Mouse (Mus musculus) gastrocnemius, adult 8-10 months (tissue): Measurements from ENCODE around the gene Snx5. TPM values are rescaled to one million over a fixed set of nuclear protein-coding genes. Genes with fewer than 3 reads are reported as not detected.

ENCODE experiments used
- DNase-seq, 2 experiments: peaks; one replicate each; pipeline ENCODE4 v3.0.0; 2022; ENCODE audit warnings: low spot score in 2 of 2
- total RNA-seq, 4 experiments: library from RNA; stranded (reverse); gene quantifications; 2 replicates each; pipeline ENCODE4 v1.2.4; 2022

The Snx5 gene
- total RNA-seq, 4 experiments from 2014 or later = 57.8 to 66.5 (median 58.9) TPM

DNA sequence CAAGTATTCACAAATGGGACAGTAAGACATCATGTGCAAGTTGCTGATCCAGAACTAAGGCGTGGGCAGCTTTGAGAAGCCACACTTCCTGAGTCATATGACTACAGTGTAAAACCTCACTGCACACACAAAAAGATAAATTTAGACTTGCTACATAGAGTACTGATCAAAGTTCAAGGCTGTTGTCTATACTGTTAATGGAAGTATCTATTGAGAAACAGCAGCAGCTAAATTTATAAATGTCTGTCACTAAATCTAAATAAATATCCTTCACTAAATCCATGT, 3.0 kb downstream of the Snx5 start:
- DNase-seq = no peak

DNA sequence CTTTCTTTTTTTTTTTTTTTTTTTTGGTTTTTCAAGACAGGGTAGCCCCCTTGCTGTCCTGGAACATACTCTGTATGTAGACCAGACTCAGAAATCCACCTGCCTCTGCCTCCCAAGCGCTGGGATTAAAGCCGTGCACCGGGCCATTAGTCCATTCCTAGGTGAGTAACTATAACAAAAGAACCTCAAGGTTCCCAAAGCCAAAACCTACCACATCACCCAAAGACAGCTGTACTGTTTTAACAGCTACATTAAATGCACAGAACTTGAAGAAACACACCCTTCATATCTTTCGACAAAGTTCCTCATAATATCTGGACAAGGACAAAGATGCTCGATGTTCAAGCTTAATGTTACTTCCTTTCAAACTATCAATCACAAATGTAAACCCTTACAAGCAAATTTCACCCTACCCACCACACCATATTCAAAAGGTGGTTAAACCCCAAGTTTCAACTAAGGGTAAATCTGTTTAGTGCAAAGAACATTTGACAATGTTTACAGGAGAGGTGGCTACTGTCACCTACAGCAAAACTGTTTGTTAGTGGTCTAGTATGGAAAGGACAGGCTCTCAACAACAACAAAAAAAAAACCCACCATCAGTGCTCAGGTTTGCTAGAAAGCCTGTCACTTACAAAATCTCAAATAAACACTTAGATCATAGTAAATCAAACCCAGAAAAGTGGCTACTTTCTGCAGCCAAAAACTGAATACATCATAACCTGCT, 3.5 kb downstream of the Snx5 start:
- no peak for DNase-seq

DNA sequence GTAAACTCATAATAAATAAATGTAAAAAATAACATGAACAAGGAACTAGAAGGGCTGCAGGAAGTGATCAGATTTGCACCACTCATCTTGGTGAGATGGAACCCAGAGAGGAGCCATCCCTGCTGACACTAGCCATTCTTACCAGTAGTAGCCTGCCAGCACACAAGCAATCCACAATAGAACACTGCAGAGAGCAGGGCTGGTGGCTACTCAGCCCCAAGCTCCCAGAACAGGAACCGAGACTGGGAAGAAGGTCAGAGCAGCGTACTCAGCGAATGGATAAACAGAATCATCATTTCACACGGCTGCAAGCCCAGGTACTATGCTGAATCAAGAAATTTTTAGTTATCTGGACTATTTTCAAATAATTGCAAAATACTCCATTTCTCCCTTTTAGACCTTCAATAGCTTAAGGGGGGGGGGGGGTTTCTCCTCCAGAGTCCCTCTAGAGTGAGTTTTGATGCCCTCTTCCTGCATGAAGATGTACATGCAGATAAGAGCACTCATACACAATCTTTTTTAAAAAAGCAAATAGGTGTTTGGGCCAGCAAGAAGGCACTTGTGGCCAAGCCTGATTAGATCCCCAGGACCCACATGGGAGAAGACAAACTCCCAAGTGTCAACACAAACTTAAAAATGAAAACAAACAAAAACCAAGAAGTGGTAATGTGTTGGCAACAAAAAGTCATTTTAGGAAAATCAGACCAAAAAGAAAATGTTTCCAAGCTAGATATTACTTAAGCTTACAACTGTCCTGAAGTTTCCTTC, 4.6 kb downstream of the Snx5 start:
- DNase-seq = no peak

DNA sequence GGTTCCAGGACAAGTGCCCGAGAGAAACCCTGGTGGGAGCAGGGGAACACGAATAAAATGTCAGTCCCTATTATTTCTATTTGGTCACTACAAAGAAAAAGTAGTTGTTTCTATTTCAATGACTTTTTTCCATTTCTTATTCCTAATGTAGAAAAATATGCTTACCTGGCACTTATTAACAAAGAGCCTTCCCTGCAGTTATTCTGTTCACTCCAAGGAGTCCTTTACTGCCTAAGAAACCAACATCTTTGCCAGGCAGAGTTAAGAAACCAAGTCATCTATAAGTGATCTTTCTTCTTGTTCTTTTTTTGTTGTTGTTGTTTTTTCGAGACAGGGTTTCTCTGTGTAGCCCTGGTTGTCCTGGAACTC, 5.6 kb downstream of the Snx5 start:
- DNase-seq = no peak

DNA sequence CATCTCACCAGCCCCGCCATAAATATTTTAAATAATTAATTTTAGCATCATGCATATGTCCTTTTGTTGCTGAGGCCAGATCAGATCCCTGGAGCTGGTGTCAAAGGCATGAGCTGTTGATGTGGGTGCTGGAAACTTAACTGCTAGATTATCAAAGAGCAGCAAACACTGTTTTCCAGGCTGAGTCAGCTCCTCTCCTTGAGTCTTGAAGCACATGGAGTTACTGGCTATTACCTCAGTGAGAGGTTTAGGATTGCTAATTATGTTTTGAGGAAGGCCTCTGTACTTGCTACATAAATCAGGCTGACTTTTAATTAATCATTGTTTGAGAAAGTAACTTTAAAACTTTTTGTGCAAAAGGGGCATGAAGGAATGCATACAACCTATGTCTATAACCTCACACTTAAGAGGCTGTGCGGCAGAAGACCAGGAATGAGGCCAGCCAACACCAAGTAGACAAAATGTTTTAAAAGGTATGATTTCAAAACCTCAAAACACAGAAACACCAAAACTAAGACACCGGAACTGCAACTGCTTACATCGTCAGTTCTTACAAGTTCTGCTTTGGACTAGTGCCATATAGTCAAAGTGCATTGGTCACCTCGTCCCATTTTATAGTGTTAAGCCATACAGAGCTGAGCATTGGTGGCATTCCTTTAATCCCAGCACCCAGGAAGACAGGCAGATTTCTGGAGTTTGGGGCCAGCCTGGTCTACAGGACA, 6.1 kb downstream of the Snx5 start:
- no peak for DNase-seq

DNA sequence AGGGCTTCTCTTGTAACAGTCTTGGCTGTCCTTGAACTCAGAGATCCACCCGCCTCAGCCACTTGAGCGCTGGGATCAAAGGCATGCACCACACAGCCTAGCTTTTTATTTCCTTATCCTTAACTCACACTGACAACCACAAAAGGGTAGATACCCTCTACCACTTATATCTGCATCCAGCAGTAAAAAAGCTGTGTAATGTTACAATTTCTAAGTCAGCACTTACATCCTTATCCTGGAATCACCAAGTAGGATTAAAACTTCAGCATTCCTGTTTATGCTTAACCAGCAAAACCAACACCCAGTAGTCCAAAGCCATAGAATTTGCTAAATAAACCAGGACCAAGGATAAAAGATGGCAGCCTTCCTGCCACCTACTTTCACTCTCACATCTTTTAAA, 7.9 kb downstream of the Snx5 start:
- DNase-seq = no peak

DNA sequence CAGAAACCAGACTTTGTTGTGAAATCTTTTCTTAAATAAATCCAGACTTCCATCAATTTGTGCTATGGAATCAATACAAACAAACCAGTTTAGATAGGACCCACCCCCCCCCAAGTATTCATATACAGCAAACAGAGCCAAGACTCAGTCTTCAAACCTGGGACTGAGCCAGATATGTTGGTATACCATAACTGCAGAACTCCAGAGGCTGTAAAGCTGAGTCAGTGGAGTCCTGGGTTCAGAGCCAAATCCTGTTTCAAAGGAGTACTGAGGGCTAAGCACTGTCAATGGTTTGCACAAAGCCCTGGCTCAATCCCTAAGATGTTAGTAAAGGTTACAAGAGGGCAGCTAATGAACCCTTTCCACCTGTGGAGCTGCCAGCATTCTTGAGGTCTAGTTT, 20.6 kb downstream of the Snx5 start:
- no peak for DNase-seq

DNA sequence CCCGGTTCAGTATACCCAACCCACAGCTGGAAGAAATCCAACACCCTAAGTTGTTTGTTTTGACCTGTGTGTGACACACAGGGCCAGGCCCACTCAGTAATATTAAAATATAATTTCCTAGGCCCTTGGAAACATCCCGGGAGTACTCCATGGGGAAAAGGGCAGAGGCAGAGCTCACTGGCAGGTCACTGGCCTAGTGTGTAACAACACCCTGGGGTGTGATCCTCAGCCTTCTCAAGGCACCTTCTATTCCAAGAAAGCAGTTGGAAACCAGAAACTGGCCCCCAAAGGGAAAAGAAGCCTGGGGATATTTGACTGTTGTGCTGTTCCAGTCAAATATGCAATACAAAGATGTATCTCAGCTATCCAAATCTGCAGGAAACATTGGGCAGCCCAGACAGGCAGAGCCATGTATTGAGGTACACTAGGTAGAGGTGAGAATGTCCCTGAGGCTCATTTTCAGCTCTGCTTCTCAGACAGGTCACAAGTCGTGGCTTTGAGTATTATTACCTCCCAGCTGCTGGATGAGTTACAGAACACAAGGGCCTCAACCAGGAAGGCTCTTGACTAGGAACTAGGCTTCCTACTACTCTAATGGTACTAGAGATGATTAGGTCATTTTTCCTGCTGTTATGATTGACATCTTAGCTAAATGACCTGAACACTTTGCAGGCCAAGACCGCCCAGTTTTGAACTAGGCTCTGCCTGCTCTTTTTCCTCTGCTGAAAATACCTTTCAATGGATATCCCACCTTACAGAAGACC, 21.9 kb downstream of the Snx5 start:
- peak in 1 of 2 experiments; percentile 20 for DNase-seq

DNA sequence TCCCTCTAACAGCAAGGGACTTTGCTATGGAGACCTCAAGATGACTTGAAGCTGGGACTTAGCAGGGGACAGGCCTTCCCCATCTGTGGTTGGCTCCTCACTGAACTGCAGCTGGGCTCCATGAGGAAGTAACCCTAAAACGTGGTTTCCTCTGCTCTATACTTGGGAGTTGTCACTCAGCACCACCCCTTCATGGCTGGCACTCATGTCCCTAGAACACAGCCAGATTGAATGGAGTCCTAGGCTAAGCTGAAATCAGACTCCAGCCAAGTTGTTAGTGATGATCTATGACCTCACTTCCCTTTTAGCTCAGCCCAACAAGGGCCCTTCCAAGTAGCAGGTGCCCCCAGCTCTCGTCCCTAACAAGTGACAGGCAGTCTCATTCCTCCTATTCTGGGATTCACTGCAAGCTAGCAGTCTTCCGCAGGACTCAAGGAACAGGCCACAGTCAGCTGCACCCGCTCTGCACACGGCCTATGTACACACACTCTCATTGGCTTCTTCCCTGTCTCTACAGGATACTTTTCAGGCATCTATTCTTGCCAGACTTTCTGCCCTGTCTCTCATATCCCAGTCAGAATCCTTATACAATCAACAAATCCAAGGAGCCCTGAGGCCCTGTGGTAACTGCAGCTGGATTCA, 23.2 kb downstream of the Snx5 start:
- DNase-seq = peak; percentile 46 to 47

DNA sequence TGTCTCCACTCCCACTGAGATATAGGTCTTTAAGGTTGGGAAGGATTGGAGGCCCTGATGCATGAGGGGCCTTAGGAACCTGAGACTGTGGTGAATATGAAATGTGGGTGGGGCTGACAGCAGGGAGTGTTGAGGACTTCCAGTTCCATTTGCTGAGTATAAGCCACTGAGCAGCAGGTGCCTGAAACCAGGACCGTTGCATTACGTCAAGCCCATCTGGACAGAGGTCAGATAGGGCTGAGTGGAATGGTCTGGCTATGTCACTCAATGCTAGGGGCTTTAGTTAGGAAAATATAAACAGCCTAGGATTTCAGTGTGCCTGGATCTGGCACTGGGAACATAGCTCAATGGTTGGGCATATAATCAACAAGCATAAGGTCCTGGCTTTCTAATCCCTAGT, 24.4 kb downstream of the Snx5 start:
- DNase-seq = no peak

DNA sequence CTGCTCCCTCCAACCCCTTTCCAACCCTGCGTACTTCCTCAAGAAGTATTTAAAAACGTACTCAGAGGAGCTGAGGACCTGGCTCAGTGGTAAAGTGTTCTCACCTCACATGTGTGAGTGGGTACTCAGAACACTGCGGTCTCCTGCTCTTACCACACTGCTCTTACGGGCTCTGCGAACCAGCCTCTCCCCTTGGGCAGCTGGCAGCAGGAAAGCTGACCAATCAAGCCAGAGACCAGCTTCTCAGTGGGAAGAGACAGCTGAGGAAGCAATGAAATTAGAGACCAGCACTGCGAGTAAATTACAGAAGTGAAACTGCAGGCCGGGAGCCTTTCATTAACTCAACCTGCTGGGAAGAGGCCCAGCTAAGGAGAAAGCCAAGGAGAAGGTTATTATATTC, 25.2 kb downstream of the Snx5 start:
- peak; percentile 25 to 45 for DNase-seq

DNA sequence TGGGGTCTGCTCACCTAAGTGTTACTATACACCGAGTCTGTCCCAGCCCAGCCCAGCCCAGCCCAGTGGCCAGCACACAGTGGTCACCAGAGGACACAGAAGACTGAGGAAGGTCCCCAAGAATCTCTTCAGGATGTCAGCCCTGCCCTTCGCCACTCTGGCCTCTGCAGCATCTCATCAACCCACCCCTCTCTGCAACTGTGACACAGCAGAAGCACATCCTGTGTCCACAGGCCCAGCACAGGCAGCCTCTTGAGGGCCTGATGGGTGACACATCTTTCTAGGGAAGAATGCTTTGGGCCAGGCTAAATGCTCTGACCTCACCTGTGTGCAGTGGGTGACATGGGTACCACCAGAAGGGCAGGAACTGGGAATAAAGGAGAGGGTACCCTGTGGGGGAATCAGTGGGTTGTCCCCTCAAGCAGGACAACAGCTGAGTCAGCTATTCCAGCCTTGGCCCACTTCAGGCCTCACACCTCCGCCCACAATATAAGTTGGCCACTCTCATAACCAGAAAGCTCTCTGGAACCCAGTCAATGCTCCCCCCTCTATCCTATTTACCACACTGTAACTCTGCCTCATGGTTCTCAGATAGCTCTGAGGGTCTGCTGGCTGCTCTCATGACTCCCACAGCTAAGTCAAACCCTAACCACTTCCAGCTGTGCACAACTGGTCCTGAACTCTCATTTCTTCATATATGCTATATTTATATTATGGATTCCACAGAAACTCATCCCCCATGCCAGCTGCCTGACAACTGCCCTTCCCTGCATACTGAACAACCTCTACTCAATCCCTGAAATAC, 30.4 kb downstream of the Snx5 start:
- DNase-seq = no peak

DNA sequence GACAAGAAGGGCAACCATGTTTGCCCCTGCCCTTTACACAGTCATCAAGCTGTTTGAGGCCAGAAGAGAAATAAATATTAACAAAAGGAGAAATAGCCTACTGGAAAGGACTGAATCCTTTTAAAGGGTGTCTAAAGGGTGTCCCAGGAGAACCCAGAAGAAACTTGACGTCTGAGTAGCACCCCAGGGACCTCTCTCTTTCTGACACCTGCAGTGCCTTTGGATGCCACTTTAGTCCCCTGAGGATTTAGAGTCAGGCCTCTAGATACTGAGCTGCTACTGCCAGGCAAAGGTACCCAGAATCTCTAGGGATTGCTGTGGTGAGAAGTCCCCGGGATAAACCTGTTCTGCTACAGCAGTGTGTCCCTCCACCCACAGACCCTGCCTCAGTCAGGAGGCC, 31.4 kb downstream of the Snx5 start:
- DNase-seq = no peak

DNA sequence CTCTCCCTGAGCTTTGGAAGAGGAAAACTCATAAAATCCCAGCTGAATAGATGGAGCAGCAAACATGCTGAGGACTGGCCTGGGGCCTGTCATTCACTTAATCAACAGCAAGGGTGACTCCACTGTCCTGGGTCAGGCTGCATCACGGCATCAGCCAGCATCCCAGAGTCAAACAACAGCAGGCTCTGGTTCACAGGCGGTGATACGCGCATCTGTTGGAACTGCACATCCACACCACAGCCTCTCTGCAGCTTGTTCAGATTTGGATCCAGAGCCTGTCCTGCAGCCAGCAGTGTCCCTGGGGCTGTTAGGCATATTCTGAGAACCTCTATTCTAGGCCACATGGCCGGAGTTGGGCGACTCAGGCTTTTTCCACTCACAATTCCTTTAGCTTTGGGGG, 32.4 kb downstream of the Snx5 start:
- DNase-seq = peak; percentile 65 to 80

DNA sequence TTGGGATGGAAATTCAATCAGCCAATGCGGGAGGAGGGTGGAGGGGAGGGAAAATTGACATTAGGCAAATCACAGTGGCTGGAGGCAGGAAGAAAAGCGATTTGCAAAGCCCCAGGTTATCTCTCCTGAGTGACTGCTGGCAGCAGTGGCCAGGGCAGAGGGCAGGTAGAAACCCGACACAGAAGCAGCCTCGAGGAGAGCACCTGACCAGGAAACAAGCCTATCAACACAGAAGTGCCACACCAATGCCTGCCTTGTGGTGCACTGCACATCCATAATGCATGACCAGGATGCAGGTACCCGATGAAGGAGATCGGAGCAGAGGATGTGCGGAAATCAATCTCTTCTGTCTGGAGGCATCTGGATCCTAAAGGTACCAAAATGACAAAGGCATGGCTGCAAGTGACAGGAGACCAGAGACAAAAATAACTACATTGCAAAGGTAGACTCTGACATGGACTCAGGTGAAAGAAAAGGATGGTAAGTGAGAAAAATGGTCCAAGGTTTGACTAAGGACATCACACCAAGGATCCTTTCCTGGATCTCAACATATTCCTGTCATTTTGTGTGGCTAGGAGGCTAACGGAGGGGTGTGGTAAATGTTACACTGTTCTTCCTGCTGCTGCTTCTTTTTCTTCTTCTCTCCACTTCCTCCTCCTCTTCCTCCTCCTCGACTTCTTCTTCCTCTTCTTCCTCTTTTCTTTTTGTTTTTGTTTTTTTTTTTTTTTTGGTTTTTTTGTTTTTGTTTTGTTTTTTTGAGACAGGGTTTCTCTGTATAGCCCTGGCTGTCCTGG, 33.7 kb downstream of the Snx5 start:
- no peak for DNase-seq

DNA sequence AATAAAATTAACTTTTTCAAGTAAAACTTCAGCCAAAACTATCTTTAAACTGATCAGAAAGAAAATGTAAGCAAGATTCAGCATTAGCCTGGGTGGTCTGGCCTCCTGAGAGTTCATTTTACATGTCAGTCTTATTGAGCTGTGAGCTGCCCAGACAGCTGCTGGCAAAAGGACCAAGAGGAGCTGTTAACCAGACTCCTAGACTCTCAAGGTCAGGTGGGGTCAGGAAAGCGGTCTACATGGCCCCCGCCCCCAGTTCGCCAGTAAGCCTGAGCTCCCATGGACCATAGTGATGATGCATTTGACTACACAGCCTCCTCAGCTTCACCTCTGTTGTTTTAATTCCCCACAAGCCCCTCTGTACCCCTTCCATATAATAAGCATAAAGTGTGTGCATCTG, 34.9 kb downstream of the Snx5 start:
- no peak for DNase-seq

DNA sequence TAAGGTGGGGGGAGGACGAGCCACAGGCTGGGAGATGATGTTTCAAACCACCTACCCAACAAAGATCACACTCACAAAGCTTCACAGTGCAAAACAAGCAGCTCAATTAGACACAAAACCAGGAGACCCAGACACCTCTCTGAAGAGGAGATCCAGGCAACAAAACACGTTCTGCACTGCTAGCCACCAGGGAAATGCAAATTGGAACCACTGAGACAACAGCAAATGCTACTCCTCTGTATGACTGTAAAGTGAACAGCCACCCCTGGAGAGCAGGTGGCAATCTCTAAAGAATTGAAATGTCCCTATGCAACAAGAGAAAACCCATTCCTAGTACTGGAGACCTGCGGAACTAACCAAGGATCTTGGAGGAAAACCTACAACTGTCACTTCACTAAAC, 37.2 kb downstream of the Snx5 start:
- DNase-seq = no peak

DNA sequence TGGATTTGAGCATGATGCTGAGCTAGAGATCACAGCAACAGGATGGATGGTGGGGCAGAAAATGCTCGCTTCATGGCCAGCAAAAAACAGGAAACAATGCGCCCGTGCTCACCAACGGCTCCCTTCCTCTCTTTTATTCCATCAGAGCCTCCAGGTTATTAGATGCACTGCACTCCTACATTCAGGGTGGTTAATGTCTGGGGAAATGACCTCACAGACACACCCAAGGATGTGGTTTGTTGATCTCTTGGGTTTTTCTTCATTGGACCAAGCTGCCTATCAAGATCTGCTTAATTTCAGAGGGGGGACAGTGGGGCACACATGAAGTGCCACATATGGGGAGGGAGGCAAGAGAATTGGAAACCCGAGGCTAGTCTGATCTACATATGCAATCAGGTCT, 39.6 kb downstream of the Snx5 start:
- DNase-seq = no peak

DNA sequence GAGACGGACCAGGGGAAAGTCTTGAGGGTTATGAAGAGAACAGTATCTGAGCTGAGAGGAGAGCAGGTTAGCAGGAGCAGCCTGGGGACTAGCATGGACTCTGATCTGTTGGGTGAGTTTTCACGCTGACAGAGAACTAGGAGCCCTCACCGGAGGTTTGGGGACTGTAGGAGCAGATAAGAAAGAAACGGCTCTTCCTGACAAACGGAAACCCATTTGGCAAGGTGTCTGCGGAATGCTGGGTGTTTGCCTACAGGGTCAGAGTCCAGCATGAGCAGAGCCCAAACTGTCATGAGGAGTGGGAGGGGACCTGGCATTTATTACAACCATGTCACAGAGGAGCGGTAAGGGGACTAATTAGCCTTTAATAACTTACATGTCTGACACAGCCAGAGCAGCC, 40.2 kb downstream of the Snx5 start:
- no peak for DNase-seq

DNA sequence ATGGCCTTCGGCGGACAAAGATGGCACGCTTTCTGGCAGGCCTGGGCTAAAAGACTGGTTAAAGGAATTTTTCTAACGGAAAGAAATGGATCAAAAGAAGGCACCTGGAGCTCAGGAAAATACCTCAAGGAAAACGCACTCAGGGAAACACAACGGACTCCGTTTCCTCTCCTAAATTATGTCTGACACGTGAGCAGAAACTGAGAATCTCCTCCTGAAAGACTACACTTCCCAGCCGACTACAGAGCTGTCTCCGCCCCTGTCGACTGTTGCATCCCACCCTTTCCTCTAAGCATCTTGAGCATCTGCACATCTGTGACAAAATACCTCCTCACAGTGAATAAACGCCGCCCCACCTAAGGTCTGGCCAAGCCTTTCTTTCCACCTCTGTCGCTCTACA, 41.1 kb downstream of the Snx5 start:
- no peak for DNase-seq
